Mouse (Mus musculus) heart, embryonic 11.5 days (tissue): ENCODE data around the gene Ube2l6. TPM values are rescaled to one million over a fixed set of nuclear protein-coding genes. Genes with fewer than 3 reads are reported as not detected.

ENCODE experiments used
- ATAC-seq: fragments of 200-750 bp; cut with Nextera tagmentation; replicated peaks from 2 replicates; pipeline ENCODE4 v1.8.0; 2017; ENCODE audit warnings: moderate library complexity; ENCODE audit not compliant: insufficient number of reproducible peaks, low FRiP score, low TSS enrichment
- H3K27ac ChIP-seq: fragments of 300-500 bp; sonication (generic); 2 replicates; pipeline ENCODE4 v1.5.1; 2014; ENCODE audit warnings: mild to moderate bottlenecking, low read depth, low read length
- H3K27me3 ChIP-seq: fragments of 300-500 bp; sonication (generic); 2 replicates; pipeline ENCODE4 v1.6.1; 2014; ENCODE audit warnings: mild to moderate bottlenecking, low read length, mixed read lengths; ENCODE audit not compliant: control insufficient read depth, insufficient read depth
- H3K36me3 ChIP-seq: fragments of 300-500 bp; sonication (generic); 2 replicates; pipeline ENCODE4 v1.6.1; 2014; ENCODE audit warnings: mild to moderate bottlenecking, low read length, moderate library complexity, mixed read lengths; ENCODE audit not compliant: control insufficient read depth, insufficient read depth
- H3K4me1 ChIP-seq: fragments of 300-500 bp; sonication (generic); 2 replicates; pipeline ENCODE4 v1.6.1; 2014; ENCODE audit warnings: low read length; ENCODE audit not compliant: control insufficient read depth, insufficient read depth
- H3K4me2 ChIP-seq: fragments of 300-500 bp; sonication (generic); 2 replicates; pipeline ENCODE4 v1.6.1; 2014; ENCODE audit warnings: mild to moderate bottlenecking, moderate library complexity
- H3K4me3 ChIP-seq: fragments of 300-500 bp; sonication (generic); 2 replicates; pipeline ENCODE4 v1.5.1; 2014; ENCODE audit warnings: low read depth, low read length
- H3K9ac ChIP-seq: fragments of 300-500 bp; sonication (generic); 2 replicates; pipeline ENCODE4 v1.6.1; 2014; ENCODE audit warnings: mild to moderate bottlenecking, low read depth, low read length, moderate library complexity
- H3K9me3 ChIP-seq: fragments of 300-500 bp; sonication (generic); replicated peaks from 2 replicates; pipeline ENCODE4 v1.6.1; 2016; ENCODE audit warnings: low read length; ENCODE audit not compliant: control insufficient read depth
- whole genome bisulfite sequencing: fragments of 180-500 bp; shearing (Covaris S2); extraction: QIAGEN DNeasy Blood & Tissue Kit; methylation state at CpG from one replicate; pipeline ENCODE4 v1.1.7; 2014; ENCODE audit not compliant: insufficient replicate concordance; 5-methylcytosine and 5-hydroxymethylcytosine counted together
- polyA plus RNA-seq: library from polyadenylated mRNA; unstranded; fragments of >200 nt; fragmentation: Nextera tagmentation; extraction: Ambion mirVana; gene quantifications from 2 replicates; pipeline ENCODE4 v1.2.1, GENCODE M21; 2014

Gene Ube2l6
- 95.9 and 105 TPM in 2 replicates for polyA plus RNA-seq

DNA sequence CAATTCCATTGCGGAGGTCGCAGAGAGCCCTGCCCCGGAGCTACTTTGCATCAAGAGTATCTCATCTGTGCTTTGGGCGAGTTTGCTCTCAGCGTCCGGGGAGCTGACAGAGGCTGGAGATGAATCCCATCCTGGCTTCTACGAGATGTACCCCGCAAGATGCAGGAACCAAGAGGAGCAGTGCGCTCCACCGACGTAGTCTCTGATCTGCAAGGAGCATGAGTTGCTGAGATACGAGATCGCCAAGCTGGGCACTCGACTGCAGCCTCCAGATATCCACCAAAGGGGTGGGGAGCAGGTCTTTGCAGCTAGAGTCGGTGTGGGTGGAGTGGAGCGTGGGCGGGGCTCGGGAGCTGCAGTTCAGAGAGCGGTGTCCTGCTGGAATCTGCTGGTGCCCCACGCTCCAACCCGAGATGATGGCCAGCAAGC is at the start of gene Ube2l6:
Gene Ube2l6, plus strand, starts transcription at position 336 of the 429 bp plus-strand sequence.
- ATAC-seq, result peak; percentile 84
- H3K4me3 ChIP-seq, result peak within 1 kb of the TSS; percentile 67
- H3K4me2 ChIP-seq, result peak within 1 kb of the TSS; percentile 87
- peaks cover 6% of the 10 kb centered on the region; the same call in 1 of the 2 replicates for H3K4me1 ChIP-seq
- H3K27ac ChIP-seq, result peak within 1 kb of the TSS; percentile 82
- H3K9ac ChIP-seq, result peak within 1 kb of the TSS; percentile 70
- no peaks in the 10 kb centered on the region for H3K9me3 ChIP-seq
- H3K36me3 ChIP-seq, result no peaks in the 10 kb centered on the region
- WGBS, result 0% methylated on average over 21 of the region's 21 CpGs
- no peaks in the 10 kb centered on the region for H3K27me3 ChIP-seq

DNA sequence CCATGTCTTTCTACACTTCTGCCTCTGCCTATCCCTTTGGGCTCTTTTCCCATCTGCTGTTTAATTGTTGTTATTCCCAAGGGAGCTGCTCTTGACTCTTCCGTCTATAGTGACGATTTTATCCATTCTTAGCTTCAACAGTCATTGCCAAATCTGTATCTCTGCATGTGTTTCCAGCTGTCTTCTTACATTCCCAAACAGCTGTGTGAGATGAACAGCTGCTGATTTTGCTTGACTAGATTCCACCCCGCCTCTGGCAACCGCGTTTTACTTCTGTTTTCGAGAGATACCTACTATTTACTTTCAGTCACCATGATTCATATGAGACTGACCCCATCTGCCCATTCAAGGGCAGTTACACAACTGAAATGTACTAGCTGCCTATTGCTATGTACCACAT is 48.5 kb upstream of the Ube2l6 start:
- Histone ChIP-seq H3K9ac (no peak overlapping the region), H3K36me3 (no peaks in the 10 kb centered on the region), H3K4me2 (no peak overlapping the region), H3K4me3 (no peak overlapping the region), H3K9me3 (no peaks in the 10 kb centered on the region), H3K4me1 (no peaks in the 10 kb centered on the region; the same call in 1 of the 2 replicates), H3K27me3 (no peaks in the 10 kb centered on the region), H3K27ac (no peak overlapping the region)
- 69% methylated on average over 6 of the region's 6 CpGs for WGBS
- no peak for ATAC-seq

DNA sequence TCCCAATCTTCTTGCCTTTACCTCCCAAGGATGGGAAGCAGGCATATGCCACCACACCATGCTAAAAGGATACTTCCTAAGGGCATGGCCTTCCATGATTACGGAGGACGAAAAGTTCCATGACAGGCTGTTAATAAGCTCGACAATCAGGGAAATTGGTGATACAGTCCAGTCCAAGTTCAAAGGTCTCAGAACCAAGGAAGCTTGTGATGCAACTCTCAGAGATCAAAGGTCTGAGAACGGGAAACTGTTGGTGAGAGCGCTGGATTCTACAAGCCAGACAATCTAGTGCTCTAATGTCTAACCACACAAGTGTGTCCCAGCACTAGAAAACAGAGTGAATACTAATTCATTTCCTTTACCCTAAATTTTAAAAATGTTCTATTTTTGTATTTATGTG is 42.4 kb upstream of the Ube2l6 start:
- H3K36me3 ChIP-seq, result no peaks in the 10 kb centered on the region
- ATAC-seq, result no peak
- no peaks in the 10 kb centered on the region for H3K9me3 ChIP-seq
- H3K4me1 ChIP-seq, result no peaks in the 10 kb centered on the region
- H3K9ac ChIP-seq, result no peak overlapping the region
- H3K27me3 ChIP-seq, result no peaks in the 10 kb centered on the region
- no peak overlapping the region for H3K27ac ChIP-seq
- 68% methylated on average over 5 of the region's 5 CpGs for WGBS
- no peak overlapping the region for H3K4me2 ChIP-seq
- H3K4me3 ChIP-seq, result no peak overlapping the region

DNA sequence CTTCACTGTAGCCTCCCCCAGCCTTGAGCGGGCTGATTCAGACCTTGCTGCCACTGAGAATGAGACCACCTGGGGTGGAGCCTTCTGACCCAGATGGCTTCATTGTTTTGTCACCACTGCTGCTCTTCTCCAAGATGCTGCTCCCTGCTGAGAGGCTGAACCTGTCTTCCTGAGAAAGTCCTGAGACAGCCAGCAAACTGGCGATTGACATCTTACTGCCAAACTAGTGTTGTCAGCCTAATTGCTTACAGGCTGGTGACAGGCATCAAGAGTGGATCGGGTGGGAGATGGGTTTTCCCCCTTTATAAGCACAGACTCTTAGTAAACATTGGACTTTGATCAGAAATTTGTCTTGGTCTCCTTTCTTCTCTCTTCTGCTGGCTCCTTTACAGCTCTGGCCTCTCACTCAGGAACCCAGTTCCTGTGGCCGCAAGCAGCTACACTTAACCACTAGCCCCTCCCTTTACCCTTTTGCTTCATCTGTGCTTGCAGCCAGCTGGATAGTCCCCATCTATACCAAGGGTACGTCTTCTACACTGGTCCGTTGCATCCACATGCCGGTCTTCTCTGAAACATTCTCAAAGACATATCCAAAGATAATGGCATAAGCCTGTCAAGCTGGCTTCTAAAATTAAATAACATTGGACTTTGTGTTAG is 41.5 kb upstream of the Ube2l6 start:
- Histone ChIP-seq H3K27me3 (no peaks in the 10 kb centered on the region), H3K36me3 (no peaks in the 10 kb centered on the region), H3K27ac (no peak overlapping the region), H3K4me2 (no peak overlapping the region), H3K9ac (no peak overlapping the region), H3K9me3 (no peaks in the 10 kb centered on the region), H3K4me3 (no peak overlapping the region), H3K4me1 (no peaks in the 10 kb centered on the region)
- no peak for ATAC-seq
- 52% methylated on average over 7 of the region's 7 CpGs for whole genome bisulfite sequencing

DNA sequence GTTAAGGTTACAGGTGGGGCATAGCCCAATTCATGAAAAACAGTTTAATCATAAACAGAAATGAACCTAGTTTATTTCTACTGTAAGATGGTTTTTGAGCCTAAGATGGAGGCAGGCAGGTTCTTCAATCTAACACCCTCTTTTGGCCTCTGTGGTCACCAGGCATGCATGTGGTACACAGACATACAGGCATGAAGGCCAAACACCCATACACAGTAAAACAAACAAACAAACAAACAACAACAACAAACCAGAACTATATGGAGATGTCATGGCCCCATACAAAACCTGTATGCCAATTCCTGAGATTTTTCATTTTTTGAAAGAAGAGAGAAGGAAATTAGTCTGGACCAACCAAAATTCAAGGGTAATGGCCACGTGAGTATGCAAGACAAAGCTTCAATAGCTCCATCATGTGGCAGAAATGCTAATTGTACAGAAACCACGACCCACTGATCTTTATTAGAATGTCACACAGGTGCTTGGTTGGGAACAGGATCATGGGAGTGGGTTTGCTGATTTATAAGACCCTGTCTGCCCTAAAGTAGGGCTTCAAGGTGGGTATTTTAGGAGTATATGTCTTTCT is 40.0 kb upstream of the Ube2l6 start:
- Histone ChIP-seq H3K27me3 (no peaks in the 10 kb centered on the region), H3K9ac (no peak overlapping the region), H3K4me3 (no peak overlapping the region), H3K36me3 (no peaks in the 10 kb centered on the region), H3K4me2 (no peak overlapping the region), H3K9me3 (no peaks in the 10 kb centered on the region), H3K27ac (no peak overlapping the region), H3K4me1 (no peaks in the 10 kb centered on the region)
- ATAC-seq, result no peak
- WGBS, result 2% methylated on average over 2 of the region's 2 CpGs

DNA sequence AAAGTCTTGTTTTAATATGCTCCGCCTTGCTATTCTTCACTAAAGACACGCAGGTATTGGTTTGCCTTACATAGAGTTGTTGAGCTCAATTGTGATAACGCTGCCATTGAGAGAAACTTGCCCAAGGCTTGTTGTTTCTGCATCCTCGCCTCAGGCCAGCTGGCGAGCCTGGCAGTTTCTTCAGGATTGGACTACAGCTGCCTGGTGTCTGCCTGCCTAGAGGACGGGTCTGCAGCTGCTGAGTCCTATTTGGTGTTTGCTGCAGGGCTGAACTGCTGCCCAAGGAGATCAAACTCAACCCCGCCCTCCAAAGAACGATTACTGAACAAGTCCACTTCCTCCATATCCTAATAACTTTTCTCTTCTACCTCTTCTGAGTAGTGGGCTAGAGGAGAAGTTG is 37.9 kb upstream of the Ube2l6 start:
- Histone ChIP-seq H3K4me2 (no peak overlapping the region), H3K4me1 (no peaks in the 10 kb centered on the region), H3K9me3 (no peaks in the 10 kb centered on the region), H3K9ac (no peak overlapping the region), H3K27me3 (no peaks in the 10 kb centered on the region), H3K36me3 (no peaks in the 10 kb centered on the region), H3K4me3 (no peak overlapping the region), H3K27ac (no peak overlapping the region)
- WGBS, result 60% methylated on average over 8 of the region's 8 CpGs
- ATAC-seq, result no peak

DNA sequence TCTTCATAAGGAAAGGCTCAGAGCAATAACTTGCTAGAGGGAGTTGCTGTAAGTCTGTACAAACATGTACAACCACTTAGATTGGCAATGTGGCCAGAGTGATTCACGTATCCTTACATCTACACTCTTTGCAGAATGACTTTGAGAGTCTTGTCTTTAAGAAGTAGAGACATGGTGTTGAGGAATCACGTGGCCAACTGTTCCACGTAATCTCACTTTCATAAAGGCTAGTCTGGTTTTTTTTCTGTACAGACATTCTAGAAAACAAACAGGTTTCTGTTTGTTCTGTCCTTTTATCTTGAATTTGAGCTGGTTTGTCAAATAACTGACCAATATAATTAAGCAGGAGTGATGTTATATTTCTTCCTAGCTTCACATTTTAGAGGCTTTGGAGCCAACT is 37.3 kb upstream of the Ube2l6 start:
- Histone ChIP-seq H3K36me3 (no peaks in the 10 kb centered on the region), H3K9ac (no peak overlapping the region), H3K4me2 (no peak overlapping the region), H3K4me1 (no peaks in the 10 kb centered on the region), H3K27me3 (no peaks in the 10 kb centered on the region), H3K4me3 (no peak overlapping the region), H3K27ac (no peak overlapping the region), H3K9me3 (no peaks in the 10 kb centered on the region)
- no peak for ATAC-seq
- 77% methylated on average over 3 of the region's 3 CpGs for WGBS

DNA sequence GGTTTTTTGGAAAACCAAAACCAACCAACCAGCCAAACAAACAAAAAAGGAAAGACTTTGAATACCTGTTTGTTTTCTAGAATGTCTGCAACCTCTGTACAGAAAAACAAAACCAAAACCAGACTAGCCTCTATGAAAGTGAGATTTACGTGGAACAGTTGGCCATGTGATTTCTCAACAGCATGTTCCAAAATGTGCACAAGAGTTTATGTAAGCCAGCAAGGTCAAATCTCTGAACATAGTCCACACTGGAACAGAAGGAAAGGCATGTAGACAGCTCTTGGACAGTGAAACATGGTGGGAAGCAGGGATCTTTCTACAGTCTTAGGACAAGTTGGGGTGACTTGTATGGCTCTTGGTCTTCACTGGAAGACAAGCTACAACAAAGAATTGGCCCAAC is 36.8 kb upstream of the Ube2l6 start:
- Histone ChIP-seq H3K4me1 (no peaks in the 10 kb centered on the region), H3K9ac (no peak overlapping the region), H3K36me3 (no peaks in the 10 kb centered on the region), H3K4me3 (no peak overlapping the region), H3K4me2 (no peak overlapping the region), H3K9me3 (no peaks in the 10 kb centered on the region), H3K27ac (no peak overlapping the region), H3K27me3 (no peaks in the 10 kb centered on the region)
- 87% methylated on average over 1 of the region's 1 CpGs for WGBS
- ATAC-seq, result no peak

DNA sequence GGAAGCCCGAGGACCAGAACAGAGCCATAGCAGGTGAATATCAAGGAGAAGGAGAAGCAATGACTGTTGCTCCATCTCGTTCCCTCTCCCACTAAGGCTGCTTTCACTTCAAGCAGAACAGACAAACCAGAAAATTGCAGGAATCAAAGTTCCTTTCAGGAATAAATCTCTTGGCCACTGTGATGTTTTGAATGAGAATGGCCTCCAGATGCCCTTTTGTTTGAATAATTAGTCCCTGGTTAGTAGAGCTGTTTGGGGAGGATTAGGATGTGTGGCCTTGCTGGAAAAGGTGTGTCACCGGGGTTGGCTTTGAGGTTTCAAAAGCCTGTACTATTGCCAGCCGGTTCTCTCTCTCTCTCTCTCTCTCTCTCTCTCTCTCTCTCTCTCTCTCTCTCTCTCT is 36.3 kb upstream of the Ube2l6 start:
- Histone ChIP-seq H3K4me2 (no peak overlapping the region), H3K4me1 (no peaks in the 10 kb centered on the region), H3K36me3 (no peaks in the 10 kb centered on the region), H3K27ac (no peak overlapping the region), H3K9me3 (no peaks in the 10 kb centered on the region), H3K4me3 (no peak overlapping the region), H3K9ac (no peak overlapping the region), H3K27me3 (no peaks in the 10 kb centered on the region)
- 66% methylated on average over 4 of the region's 4 CpGs for WGBS
- no peak for ATAC-seq
